Mouse (Mus musculus) liver, embryonic 16.5 days (tissue): ENCODE results near the gene Tmbim7. TPM values are rescaled to one million over a fixed set of nuclear protein-coding genes. Genes with fewer than 3 reads are reported as not detected.

Source experiments
- ATAC-seq: fragments of 200-750 bp; cut with Nextera tagmentation; 2 replicates; pipeline ENCODE4 v1.8.0; 2017; ENCODE audit warnings: low read depth, mild to moderate bottlenecking, moderate number of reproducible peaks, moderate library complexity
- H3K27ac ChIP-seq: fragments of 300-500 bp; sonication (generic); 2 replicates; pipeline ENCODE4 v1.5.1; 2014; ENCODE audit warnings: mild to moderate bottlenecking, low read length
- H3K27me3 ChIP-seq: fragments of 300-500 bp; sonication (generic); 2 replicates; pipeline ENCODE4 v1.6.1; 2014; ENCODE audit warnings: low read depth, low read length, mixed read lengths; ENCODE audit not compliant: control insufficient read depth, insufficient read depth
- H3K36me3 ChIP-seq: fragments of 300-500 bp; sonication (generic); 2 replicates; pipeline ENCODE4 v1.6.1; 2014; ENCODE audit warnings: mild to moderate bottlenecking; ENCODE audit not compliant: control insufficient read depth, insufficient read depth
- H3K4me1 ChIP-seq: fragments of 300-500 bp; sonication (generic); 2 replicates; pipeline ENCODE4 v1.6.1; 2014; ENCODE audit warnings: low read depth, low read length, mixed read lengths; ENCODE audit not compliant: control insufficient read depth
- H3K4me2 ChIP-seq: fragments of 300-500 bp; sonication (generic); 2 replicates; pipeline ENCODE4 v1.6.1; 2014; ENCODE audit warnings: low read depth, low read length, mixed read lengths
- H3K4me3 ChIP-seq: fragments of 300-500 bp; sonication (generic); 2 replicates; pipeline ENCODE4 v1.5.1; 2014; ENCODE audit warnings: low read depth, mild to moderate bottlenecking, low read length
- H3K9ac ChIP-seq: fragments of 300-500 bp; sonication (generic); 2 replicates; pipeline ENCODE4 v1.6.1; 2014; ENCODE audit warnings: low read depth, low read length
- H3K9me3 ChIP-seq: fragments of 300-500 bp; sonication (generic); replicated peaks from 2 replicates; pipeline ENCODE4 v1.6.1; 2016; ENCODE audit warnings: low read length; ENCODE audit not compliant: control insufficient read depth
- WGBS: fragments of 180-500 bp; shearing (Covaris S2); extraction: QIAGEN DNeasy Blood & Tissue Kit; methylation state at CpG from one replicate; pipeline ENCODE4 v1.1.7; 2014; ENCODE audit not compliant: insufficient replicate concordance; 5-methylcytosine and 5-hydroxymethylcytosine counted together
- microRNA-seq: library from miRNA; unstranded; fragments of <30 nt; microRNA quantifications from one replicate; pipeline ENCODE4, GENCODE M21; 2016
- polyA plus RNA-seq: library from polyadenylated mRNA; unstranded; fragments of >200 nt; fragmentation: Nextera tagmentation; extraction: Ambion mirVana; gene quantifications from 2 replicates; pipeline ENCODE4 v1.2.1, GENCODE M21; 2015

The Tmbim7 gene
- polyA plus RNA-seq, 1 experiment from 2014 or later: not detected

- H3K9ac ChIP-seq: no peak overlapping the region
- H3K27me3 ChIP-seq: no peaks in the 10 kb centered on the region
- no peaks in the 10 kb centered on the region; the same call in 1 of the 2 replicates for H3K36me3 ChIP-seq
- 81% methylated on average over 1 of the region's 1 CpGs for WGBS
- no peak overlapping the region for H3K4me2 ChIP-seq
- no peak overlapping the region for H3K27ac ChIP-seq
- no peaks in the 10 kb centered on the region for H3K9me3 ChIP-seq
- H3K4me1 ChIP-seq: no peaks in the 10 kb centered on the region
- H3K4me3 ChIP-seq: no peak overlapping the region
- no peak for ATAC-seq
Measured at GRCm38 (mm10) chr5:3725491-3725890, 74.5 kb downstream of the Tmbim7 start.

DNA sequence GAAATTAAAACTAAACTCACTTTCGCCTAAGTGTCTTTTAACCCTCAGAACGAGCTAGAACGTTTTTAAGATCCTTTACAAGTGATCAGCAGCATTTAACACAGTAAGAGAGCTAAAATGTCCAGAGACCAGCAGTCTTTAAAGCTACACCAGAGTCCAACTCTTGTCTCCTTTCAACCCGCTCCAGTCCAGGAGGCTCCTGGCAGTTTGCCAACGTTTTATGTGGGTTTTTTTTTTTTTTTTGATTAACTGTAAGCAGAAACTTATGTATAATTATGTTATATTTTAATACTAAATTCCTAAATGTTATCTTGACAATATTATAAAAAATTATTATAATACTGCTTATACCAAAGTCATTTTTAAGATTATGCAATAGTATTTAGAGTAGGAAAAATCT is 77.8 kb downstream of the Tmbim7 start:
- no peak for ATAC-seq
- no peak overlapping the region for H3K9ac ChIP-seq
- no peaks in the 10 kb centered on the region for H3K9me3 ChIP-seq
- no peak overlapping the region for H3K27ac ChIP-seq
- H3K4me2 ChIP-seq: no peak overlapping the region
- H3K4me3 ChIP-seq: no peak overlapping the region
- WGBS: 77% methylated on average over 5 of the region's 5 CpGs
- H3K36me3 ChIP-seq: no peaks in the 10 kb centered on the region; the same call in 1 of the 2 replicates
- no peaks in the 10 kb centered on the region for H3K27me3 ChIP-seq
- H3K4me1 ChIP-seq: no peaks in the 10 kb centered on the region

Small RNA genes lying within 50 kb of the gene (microRNA-seq; reads per million reads assigned to microRNA genes)
- gene Gm22926 (not detected), gene Gm26238 (not detected)

Other genes with a start within 250 kb of the Tmbim7 start
- gene Fam133b, start 107.3 kb upstream of the Tmbim7 start, polyA plus RNA-seq: 8.6 and 9.1 TPM in 2 replicates
- 1.0 and 1.2 TPM in 2 replicates for gene 1700109H08Rik, start 79.6 kb upstream of the Tmbim7 start, polyA plus RNA-seq
- gene Pex1, start 55.1 kb upstream of the Tmbim7 start, polyA plus RNA-seq: 5.6 and 6.4 TPM in 2 replicates
- gene Rbm48, start 54.6 kb upstream of the Tmbim7 start, polyA plus RNA-seq: 5.5 and 7.0 TPM in 2 replicates
- 18.7 and 20.7 TPM in 2 replicates for gene Gatad1, start 6.0 kb downstream of the Tmbim7 start, polyA plus RNA-seq
- gene Ankib1, start 151.7 kb downstream of the Tmbim7 start, polyA plus RNA-seq: 2.5 and 2.8 TPM in 2 replicates
- 18.7 and 19.6 TPM in 2 replicates for gene Krit1, start 152.0 kb downstream of the Tmbim7 start, polyA plus RNA-seq
- not detected in 2 replicates for gene Lrrd1, start 194.0 kb downstream of the Tmbim7 start, polyA plus RNA-seq
- gene Mterf1a, start 242.8 kb downstream of the Tmbim7 start, polyA plus RNA-seq: 4.0 and 4.8 TPM in 2 replicates